Mouse (Mus musculus) midbrain, postnatal 0 days (tissue): ENCODE data around the gene Erich3. TPM values are rescaled to one million over a fixed set of nuclear protein-coding genes. Genes with fewer than 3 reads are reported as not detected.

Source experiments
- ATAC-seq: fragments of 200-750 bp; cut with Nextera tagmentation; 2 replicates; pipeline ENCODE4 v1.8.0; 2017; ENCODE audit warnings: moderate number of reproducible peaks, mild to moderate bottlenecking, moderate TSS enrichment, moderate library complexity; ENCODE audit not compliant: low FRiP score
- DNase-seq: peaks from one replicate; pipeline ENCODE4 v3.0.0-alpha.2; 2015; ENCODE audit warnings: low spot score
- H3K27ac ChIP-seq: fragments of 300-500 bp; sonication (generic); 2 replicates; pipeline ENCODE4 v1.5.1; 2014; ENCODE audit warnings: low read depth, mild to moderate bottlenecking, low read length, mixed read lengths
- H3K27me3 ChIP-seq: fragments of 300-500 bp; sonication (generic); 2 replicates; pipeline ENCODE4 v1.6.1; 2014; ENCODE audit warnings: low read length, control low read depth, mixed read lengths; ENCODE audit not compliant: insufficient read depth
- H3K36me3 ChIP-seq: fragments of 300-500 bp; sonication (generic); 2 replicates; pipeline ENCODE4 v1.6.1; 2014; ENCODE audit warnings: low read length, control low read depth, mixed read lengths; ENCODE audit not compliant: insufficient read depth
- H3K4me1 ChIP-seq: fragments of 300-500 bp; sonication (generic); 2 replicates; pipeline ENCODE4 v1.6.1; 2014; ENCODE audit warnings: mild to moderate bottlenecking, control low read depth, antibody characterized with exemption, low read length, mixed read lengths; ENCODE audit not compliant: insufficient read depth
- H3K4me2 ChIP-seq: fragments of 300-500 bp; sonication (generic); 2 replicates; pipeline ENCODE4 v1.6.1; 2014; ENCODE audit warnings: low read depth, mild to moderate bottlenecking, low read length, mixed read lengths; ENCODE audit not compliant: poor library complexity, severe bottlenecking
- H3K4me3 ChIP-seq: fragments of 300-500 bp; sonication (generic); 2 replicates; pipeline ENCODE4 v1.5.1; 2014; ENCODE audit warnings: low read depth, mild to moderate bottlenecking, low read length, moderate library complexity
- H3K9ac ChIP-seq: fragments of 300-500 bp; sonication (generic); replicated peaks from 2 replicates; pipeline ENCODE4 v1.6.1; 2014; ENCODE audit warnings: mild to moderate bottlenecking, low read length, moderate library complexity, mixed read lengths; ENCODE audit not compliant: poor library complexity, severe bottlenecking
- H3K9me3 ChIP-seq: fragments of 300-500 bp; sonication (generic); 2 replicates; pipeline ENCODE4 v1.6.1; 2016; ENCODE audit warnings: low read length, control low read depth
- CTCF ChIP-seq: IDR thresholded peaks from 2 replicates; pipeline ENCODE4 v1.5.1; 2016; ENCODE audit warnings: antibody characterized with exemption, mild to moderate bottlenecking
- WGBS: fragments of 180-500 bp; shearing (Covaris S2); extraction: QIAGEN DNeasy Blood & Tissue Kit; methylation state at CpG from one replicate; pipeline ENCODE4 v1.1.7; 2014; 5-methylcytosine and 5-hydroxymethylcytosine counted together
- polyA plus RNA-seq: library from polyadenylated mRNA; unstranded; fragments of >200 nt; fragmentation: Nextera tagmentation; extraction: Ambion mirVana; gene quantifications from 2 replicates; pipeline ENCODE4 v1.2.1, GENCODE M21; 2015
- total RNA-seq: library from RNA; depleted of rRNA; stranded (reverse); fragments of >200 nt; gene quantifications from 2 replicates; pipeline ENCODE4 v1.2.3, GENCODE M21; 2014

Erich3 gene
- total and polyA plus RNA-seq, 2 experiments from 2014 or later: 3.8 to 4.7 TPM

- no peaks in the 10 kb centered on the region for H3K27me3 ChIP-seq
- 3% methylated on average over 25 of the region's 27 CpGs for WGBS
- no peaks in the 10 kb centered on the region for H3K9me3 ChIP-seq
- TF ChIP-seq CTCF: no peak
- no peaks in the 10 kb centered on the region for H3K4me1 ChIP-seq
- peak overlapping the region; percentile 61 for H3K4me2 ChIP-seq
- no peaks in the 10 kb centered on the region for H3K36me3 ChIP-seq
- peak; percentile 63 for DNase-seq
- H3K9ac ChIP-seq: peak overlapping the region; percentile 36
- H3K27ac ChIP-seq: peak overlapping the region; percentile 92
- peak; percentile 84 for ATAC-seq
- H3K4me3 ChIP-seq: peak overlapping the region; percentile 28
These were observed 420 bp downstream of the Erich3 start for GRCm38 (mm10) chr3:154663976-154664581.

GRCm38 (mm10) chr3:154664636-154665035 lies 977 bp downstream of the Erich3 start:
- Histone ChIP-seq H3K36me3 (no peaks in the 10 kb centered on the region), H3K9ac (peak overlapping the region; percentile 36), H3K4me1 (no peaks in the 10 kb centered on the region), H3K9me3 (no peaks in the 10 kb centered on the region), H3K4me3 (peak overlapping the region; percentile 28; the same call in 1 of the 2 replicates), H3K27me3 (no peaks in the 10 kb centered on the region), H3K4me2 (peak overlapping the region; percentile 61), H3K27ac (peak overlapping the region; percentile 92)
- no peak for DNase-seq
- ATAC-seq: peak; percentile 8; the same call in 1 of the 2 replicates
- no peak for TF ChIP-seq CTCF
- 33% methylated on average over 4 of the region's 4 CpGs for WGBS

DNA sequence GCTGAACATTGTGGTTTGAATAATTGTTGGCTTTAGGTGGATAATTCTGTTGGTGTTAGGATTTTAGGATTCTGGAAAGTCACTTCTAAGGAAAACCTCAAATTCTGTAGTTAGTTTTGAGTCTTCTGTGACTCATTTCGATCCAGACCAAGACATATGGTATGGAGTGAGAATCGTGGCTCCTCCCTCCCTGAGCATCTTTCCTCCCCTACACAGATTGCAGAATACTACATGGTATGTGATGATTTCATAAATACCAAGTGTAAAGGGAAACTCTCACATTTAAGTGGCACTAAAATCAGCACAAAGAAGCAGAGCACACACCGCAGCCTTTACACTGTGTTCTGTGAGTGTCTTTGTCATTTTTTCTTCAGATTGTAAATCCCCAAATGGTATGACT lies 4.8 kb downstream of the Erich3 start:
- Histone ChIP-seq H3K36me3 (no peaks in the 10 kb centered on the region), H3K4me3 (no peak overlapping the region), H3K9me3 (no peaks in the 10 kb centered on the region), H3K9ac (no peak overlapping the region), H3K4me2 (no peak overlapping the region), H3K27me3 (no peaks in the 10 kb centered on the region), H3K4me1 (no peaks in the 10 kb centered on the region), H3K27ac (no peak overlapping the region)
- DNase-seq (no peak), ATAC-seq (no peak)
- no peak for TF ChIP-seq CTCF
- 85% methylated on average over 3 of the region's 3 CpGs for WGBS

DNA sequence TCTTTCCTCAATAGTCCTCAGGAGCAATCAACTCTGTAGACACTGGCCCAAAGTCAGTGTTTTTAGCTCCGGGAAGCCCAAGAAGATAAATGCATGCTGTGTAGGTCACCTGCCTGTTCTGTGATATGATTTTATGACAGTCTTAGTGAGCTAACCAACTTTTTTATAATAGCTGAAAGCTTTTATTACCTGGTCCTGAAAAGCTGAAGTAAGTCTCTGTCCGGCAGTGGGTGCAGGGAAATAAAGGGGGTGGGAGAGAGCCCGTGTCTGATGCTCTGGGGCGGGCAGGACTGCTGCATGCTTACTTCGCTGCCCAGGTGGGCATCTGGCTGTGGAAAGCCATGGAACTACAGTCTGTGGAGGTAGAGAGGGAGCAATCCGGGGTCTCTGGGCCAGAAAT lies 6.9 kb downstream of the Erich3 start:
- no peaks in the 10 kb centered on the region for H3K4me1 ChIP-seq
- H3K9ac ChIP-seq: no peak overlapping the region
- H3K4me3 ChIP-seq: no peak overlapping the region
- H3K36me3 ChIP-seq: no peaks in the 10 kb centered on the region
- no peaks in the 10 kb centered on the region for H3K27me3 ChIP-seq
- H3K27ac ChIP-seq: no peak overlapping the region
- TF ChIP-seq CTCF: no peak
- no peak for DNase-seq
- H3K9me3 ChIP-seq: no peaks in the 10 kb centered on the region
- no peak overlapping the region for H3K4me2 ChIP-seq
- ATAC-seq: no peak
- 85% methylated on average over 6 of the region's 6 CpGs for WGBS

- H3K9ac ChIP-seq: no peak overlapping the region
- no peaks in the 10 kb centered on the region for H3K4me1 ChIP-seq
- no peaks in the 10 kb centered on the region for H3K9me3 ChIP-seq
- DNase-seq: no peak
- no peaks in the 10 kb centered on the region for H3K36me3 ChIP-seq
- ATAC-seq: no peak
- H3K4me2 ChIP-seq: no peak overlapping the region
- TF ChIP-seq CTCF: no peak
- WGBS: 83% methylated on average over 5 of the region's 5 CpGs
- no peak overlapping the region for H3K4me3 ChIP-seq
- no peaks in the 10 kb centered on the region for H3K27me3 ChIP-seq
- H3K27ac ChIP-seq: no peak overlapping the region
These were observed 7.4 kb downstream of the Erich3 start for GRCm38 (mm10) chr3:154671013-154671412.

DNA sequence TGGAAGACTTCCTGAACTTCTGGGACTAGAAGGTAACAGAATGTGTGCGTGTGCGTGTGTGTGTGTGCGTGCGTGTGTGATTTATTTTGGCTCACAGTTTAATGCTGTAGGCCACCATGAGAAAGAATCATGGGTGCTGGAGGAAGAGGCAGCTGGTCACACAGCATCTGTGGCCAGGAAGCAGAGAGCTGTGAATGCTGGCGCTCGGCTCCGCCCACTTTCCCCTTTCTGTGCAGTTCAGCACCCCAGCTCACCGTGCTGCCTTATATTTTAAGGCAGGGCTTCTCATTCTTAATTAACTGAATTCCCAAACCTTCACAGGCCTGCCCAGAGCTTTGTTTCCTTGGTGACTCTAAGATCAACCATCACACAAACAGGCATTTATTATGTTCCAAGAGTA lies 9.7 kb downstream of the Erich3 start:
- no peak for ATAC-seq
- Histone ChIP-seq H3K4me1 (no peaks in the 10 kb centered on the region), H3K27me3 (no peaks in the 10 kb centered on the region), H3K4me2 (no peak overlapping the region), H3K9me3 (no peaks in the 10 kb centered on the region), H3K4me3 (no peak overlapping the region), H3K36me3 (no peaks in the 10 kb centered on the region), H3K27ac (no peak overlapping the region), H3K9ac (no peak overlapping the region)
- TF ChIP-seq CTCF: no peak
- WGBS: 67% methylated on average over 8 of the region's 8 CpGs
- no peak for DNase-seq
